Mouse (Mus musculus) cerebellum, postnatal 36 days (tissue): Measurements from ENCODE around the gene Csrnp3.

Source experiments
- DNase-seq, 2 experiments: peaks; one replicate each; pipeline ENCODE4 v3.0.0; 2021 to 2022; ENCODE audit warnings: mixed read lengths in 2 of 2

Csrnp3 gene

DNA sequence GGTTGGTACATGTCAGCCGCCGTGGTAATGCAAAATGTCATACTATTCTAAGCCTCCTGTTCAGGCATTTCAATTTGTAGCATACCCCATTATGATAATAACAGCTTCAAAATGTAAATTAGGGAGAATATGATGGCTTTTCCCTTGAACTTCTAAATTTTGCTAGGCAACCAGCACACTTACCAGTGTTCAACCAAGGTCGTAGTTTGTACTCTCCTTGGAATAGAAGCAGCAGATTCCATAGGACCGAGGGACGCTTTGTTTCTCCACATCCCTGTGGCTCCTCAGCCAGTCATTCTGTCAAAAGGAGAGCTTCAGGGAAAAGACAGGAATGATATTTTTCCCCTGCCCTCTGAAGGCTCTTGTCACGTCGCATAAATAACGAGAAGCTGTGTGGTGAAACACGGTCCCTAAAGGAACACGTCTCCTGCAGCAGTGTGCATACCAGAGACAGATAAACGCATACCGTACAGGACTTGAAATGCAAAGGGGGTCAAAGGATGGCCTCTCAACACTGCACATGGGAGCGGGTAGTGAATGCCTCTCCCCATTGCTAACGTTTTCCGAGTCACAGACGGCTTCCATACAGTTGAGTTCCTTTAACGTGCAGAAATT, 108.3 kb downstream of the Csrnp3 start:
- DNase-seq: no peak

DNA sequence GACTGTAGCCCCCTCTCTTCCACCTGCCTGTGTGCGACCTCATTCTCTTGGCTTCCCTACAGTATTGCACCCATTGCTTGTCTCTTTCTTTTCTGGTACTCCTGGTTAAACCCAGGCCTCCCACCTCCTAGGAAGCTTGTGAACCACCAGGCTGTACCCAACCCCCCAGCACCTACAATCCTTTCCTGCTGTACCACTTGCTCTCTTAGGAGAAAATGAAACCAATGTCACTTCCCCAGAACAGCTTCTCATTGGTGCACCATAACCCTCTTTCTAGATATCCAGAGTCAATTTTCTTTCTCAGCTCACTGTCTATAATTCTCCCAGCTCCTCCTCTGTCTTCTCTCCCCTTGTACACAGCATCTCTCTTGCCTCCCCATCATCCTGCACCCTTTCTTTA, 110.2 kb downstream of the Csrnp3 start:
- no peak for DNase-seq

DNA sequence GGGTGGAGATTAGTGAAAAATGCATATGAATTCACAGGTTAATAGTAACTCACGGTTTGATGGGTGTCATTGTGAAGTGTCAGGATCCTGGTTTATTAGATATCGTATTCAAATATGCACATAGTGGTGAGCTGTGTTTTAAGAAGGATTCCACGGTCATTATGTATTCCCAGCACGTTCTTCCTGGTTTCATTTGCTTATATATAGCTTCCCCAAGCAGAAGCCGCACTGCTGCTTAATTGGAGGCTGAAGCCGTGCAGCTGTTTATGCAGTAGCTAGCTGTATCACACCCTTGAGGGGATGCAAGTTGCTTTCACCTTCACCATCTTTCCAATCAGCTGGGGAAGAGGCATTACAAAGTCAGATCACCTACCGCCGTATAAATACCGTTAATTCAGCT, 111.2 kb downstream of the Csrnp3 start:
- no peak for DNase-seq

DNA sequence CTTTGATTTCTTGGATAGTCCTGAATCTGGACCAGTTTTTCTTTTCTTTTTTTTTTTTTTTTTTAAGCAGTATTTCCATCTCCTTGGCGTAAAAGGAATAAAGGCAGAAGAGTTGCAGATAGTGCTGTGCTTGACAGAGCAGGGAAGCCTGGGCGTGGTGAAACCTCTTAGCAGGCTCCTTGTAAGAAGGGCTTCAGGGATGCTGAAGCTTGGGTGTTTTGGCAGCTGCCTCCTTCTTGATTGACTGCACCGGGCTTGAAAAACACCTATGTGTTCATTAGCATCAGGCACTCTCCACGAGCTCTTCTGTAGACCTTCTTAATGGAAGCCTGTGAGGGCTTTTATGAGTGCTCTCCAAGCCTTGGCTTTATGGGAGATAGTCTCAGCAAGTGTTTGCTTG, 117.9 kb downstream of the Csrnp3 start:
- DNase-seq: no peak

DNA sequence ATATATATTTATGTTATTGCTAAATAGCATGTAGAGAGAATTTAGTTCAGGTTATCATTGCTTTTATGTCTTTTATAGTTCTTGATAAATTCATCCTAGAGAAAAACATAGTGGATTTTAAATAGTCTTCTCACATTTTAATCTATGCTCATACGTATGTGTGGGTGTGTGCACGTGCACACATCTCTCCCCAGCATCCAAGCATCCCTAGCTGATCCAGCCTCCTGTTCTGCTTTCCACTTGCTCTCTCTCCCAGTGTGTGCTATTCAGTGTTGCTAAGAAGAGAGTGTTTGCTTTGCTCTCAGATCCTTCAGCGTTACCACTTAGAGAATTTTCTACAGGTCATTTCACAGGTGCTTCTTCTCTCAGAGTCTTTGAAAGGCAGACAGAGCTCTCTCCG, 123.2 kb downstream of the Csrnp3 start:
- DNase-seq: no peak

DNA sequence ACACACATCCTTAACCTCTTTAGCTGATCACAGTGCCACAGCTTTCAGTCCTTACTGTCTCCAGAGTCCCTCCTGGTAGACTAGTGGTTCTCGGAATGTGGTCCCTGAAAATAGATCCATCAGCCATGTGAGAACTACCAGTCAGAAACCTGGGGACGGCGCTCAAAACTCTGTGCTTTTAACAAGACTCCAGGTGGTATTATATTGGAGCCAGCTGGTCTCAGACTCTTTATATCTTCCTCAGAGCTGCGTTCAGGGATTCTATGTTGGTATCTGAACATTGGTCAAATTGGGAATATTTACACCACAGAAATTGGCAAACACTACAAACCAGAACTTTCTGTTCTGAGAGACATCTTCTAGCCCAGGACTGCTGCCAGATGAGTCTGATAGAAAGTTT, 128.3 kb downstream of the Csrnp3 start:
- DNase-seq: no peak

DNA sequence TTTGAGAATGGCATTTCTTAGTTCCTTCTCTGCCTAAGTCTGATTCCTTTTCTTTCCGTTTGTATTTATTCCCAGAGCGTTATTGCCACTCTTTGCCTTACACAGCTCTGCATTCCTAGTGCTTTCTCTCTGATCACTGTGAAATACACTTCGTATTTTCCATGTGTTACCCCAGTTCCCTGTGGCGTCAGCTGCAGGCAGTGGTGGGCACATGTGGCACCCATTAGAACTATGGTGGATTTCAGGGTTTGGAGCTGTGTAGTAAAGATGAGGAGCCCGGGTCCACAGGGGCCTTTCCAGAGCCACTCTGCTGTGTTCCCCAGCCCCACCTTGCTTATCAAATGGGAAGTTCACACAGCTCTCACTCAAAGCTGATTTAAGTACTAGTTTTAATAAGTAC, 129.8 kb downstream of the Csrnp3 start:
- DNase-seq: no peak

DNA sequence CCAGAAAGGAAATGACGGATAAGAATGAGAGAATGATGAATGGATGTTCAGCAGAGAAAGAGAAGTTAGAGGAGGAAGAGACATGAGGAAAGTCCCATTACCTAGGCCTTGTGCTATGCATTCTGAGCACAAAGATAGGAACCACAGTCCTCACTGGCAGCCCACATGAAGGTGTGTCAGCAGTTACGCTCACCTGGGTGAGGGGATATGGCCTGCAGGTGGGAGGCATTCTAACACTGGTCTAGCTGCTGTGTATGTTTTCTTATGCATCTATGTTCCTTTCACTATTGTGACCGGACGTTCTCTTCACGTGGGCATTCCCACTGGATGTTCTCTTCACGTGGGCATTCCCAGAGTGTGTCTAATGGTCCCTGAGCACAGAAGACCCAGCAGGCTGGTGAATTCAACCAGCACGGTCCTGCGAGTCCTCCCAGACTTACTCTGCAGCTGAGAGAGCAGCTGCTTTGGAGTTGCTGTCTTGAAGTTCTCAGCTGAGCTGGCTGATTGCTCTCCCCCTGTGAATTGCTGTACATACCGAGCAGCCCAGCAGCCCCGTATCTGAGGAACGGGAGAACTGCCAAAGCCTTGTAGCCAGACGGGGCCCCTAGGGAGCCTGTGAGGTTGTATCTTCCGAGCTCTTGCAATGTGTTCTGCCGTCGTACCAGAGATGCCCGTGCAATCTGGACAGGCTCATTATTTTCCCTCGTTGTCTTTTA, 133.9 kb downstream of the Csrnp3 start:
- DNase-seq: peak; percentile 33 to 35

DNA sequence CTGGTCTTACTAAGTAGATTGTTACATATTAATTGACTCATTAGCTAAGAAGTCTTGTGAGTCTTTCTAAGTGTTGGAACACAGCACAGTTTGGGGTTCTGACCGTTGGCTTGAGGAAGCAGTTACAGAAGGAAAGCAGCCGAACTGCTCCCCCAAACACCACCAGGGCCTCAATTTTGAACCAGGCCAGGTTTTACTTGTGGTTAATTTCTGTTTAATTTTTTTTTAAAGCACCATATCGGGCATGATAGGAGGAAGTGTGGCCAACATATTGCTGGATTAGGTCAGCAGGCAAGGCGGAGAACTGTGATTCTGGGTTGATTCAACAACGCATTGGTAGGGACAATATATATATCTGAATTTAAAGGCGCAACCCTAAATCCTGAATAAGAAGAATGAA, 135.9 kb downstream of the Csrnp3 start:
- no peak for DNase-seq

DNA sequence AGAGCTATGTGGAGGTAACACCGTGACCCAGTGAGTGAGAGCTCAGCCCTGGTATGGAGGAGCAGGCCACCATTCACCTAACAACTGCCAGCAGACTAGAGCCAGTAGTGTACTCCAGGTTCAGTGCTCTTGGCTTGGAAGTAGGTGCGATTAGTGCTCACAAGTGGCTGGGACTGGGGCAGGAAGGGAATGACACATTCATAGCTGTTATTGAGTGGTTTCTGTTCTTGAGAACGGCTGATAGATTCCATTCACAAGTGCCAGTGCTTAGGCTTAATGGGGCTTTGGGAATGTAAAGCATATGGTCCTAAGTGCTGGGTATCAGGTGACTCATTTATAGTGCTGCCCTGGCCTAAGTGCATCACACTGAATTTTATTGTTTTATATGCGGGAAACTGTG, 136.4 kb downstream of the Csrnp3 start:
- no peak for DNase-seq

DNA sequence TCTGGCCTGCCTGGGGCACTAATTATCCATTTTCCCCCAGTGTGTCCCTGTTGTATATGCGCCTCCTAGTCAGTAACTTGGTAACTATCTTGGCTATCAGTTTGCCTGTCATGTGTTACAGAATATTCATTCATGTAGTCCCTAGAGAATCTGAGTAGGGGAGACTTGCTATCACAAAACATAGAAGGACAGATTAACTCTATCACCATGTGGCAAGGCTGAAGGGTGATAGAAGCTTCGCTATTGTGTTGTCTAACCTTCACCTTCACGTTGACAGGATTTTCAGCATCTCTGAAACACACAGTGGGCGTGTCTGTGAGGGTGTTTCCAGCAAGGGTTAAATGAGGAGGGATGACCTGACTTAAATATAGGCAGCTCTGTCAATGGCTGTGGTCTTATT, 140.1 kb downstream of the Csrnp3 start:
- DNase-seq: no peak

DNA sequence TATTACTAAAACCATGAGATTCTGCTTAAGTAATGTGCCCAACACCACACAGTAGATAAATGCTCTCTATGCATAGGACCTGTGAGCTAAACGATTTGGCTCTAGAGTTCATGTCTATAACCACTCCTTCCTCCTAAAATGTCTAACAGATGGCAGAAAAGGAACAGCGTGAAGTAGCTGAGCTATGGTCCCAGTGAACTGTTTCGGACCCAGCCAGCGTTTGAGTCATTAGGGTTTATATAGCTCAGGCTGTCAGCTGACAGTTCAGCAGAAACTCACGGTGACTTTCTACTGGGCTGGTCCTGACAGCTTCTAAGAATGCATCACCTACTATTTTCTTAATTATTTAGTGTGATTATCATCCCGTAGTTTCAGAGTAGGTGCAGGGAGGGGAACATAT, 141.5 kb downstream of the Csrnp3 start:
- DNase-seq: peak; percentile 11 to 14

DNA sequence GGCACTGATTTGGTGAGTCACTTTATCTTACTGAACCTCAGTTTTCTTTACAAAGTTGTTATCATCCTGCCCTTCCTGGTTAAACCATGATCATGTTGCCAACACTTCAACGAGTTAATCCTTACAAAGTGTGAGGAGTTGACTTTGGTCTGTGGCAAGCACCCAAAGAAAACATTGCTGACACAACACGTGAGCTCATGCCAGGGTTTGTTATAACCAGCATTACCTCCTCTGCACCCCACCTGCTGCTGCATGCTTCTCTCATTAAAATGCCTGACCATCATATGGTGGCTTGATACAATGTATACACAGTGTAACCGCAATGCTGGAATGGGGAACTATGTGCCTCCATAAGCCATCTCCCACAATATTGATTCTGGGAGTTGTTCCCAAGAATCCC, 142.0 kb downstream of the Csrnp3 start:
- DNase-seq: no peak

DNA sequence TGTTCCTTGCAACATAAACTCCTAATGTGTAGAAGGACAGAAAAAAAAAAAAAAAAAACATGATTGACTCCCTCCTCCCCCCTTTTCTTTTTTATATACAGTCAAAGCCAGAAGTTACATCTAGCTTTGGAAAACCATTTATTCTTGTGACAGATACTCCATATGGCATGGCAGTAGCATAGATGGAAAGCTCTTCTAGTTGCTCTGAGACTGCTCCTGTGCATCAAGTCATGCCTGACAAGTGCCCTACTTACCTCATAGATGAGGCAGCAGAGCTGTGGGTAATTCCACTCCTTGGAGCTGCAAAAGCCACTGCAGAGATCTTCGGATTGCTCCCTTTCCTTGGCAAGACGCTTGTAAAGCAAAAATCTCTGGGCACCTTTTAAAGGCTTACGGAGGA, 143.2 kb downstream of the Csrnp3 start:
- DNase-seq: no peak

DNA sequence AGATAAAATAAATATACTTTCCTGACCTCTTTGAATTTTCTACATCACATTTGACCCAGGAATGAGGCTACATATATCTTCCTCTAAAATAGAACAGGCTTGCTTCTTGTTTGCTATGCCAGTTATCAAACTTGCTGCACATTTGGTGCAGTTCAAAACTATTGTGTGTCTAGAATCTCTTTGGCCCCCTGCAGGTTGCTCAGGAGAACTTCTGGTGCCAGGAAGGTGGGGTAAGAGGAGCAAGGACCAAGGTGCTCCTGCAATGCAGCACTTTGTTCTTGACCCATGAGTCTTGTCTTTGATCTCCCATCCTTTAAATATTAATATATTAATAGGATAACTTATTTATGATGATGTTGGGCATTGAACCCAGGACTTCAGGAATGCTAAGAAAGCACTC, 144.5 kb downstream of the Csrnp3 start:
- no peak for DNase-seq

DNA sequence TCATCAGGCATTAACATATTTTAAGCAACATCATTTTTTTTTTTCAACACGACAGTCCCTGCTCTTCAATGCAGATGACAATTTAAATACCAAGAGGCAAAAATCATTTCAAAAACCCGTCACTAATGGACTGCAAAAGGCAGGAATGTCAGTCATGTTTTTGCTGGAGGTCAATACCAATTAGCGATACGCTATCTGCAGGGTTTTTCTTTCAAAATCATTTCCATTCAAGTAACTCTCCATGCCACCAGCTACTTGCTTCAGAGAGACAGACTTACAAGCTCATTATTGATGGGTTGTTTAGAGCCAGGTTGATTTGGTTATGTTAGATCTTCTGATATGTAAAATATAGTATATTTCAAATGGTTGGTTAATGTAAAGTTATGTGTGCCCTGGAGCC, 145.2 kb downstream of the Csrnp3 start:
- DNase-seq: no peak

DNA sequence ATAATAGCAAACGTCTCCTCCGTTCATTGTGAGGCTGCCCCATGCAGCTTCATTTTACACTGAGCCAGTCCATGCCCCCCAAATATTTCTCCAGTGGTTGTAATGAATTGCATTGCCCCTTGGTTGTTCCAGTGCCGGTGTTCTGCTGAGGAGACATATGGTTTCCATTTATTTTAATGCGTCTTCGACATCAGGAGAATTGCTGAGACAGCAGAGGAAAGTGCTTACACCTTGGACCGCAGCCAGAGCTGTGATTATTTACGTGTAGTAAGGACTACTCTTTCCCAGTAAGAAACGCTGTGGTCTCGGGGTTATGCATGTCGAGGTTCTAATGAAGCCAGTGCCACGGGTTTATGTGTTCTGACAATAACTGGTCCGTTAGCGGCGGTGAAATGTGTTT, 147.8 kb downstream of the Csrnp3 start:
- DNase-seq: peak; percentile 12 to 14

DNA sequence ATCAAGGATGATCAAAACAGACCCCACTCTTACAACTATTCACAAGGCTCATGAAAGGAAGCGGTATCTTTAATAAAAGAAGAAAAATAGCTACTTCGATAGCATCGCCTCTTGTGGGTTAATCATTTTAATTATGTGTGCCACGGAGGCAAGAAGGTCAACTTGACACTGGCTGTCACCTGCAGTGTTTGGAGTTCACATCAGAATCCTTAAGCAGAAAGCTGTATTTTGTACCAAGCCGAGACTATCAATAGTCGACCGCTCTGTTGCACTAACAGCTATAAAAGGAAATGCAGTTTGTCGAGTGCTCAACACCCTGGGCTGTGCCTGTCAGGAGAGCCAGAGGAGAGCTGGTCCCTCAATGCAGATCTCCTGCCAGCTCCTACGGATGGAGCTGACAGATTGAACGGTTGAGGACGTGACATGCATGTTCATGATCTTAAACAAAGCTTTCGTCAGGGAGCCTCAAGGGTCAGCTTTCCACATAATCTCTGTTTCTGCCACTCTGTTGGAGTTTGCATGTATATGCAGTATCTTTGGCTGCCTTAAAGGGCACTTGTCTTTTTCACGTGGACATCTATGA, 149.4 kb downstream of the Csrnp3 start:
- no peak for DNase-seq

DNA sequence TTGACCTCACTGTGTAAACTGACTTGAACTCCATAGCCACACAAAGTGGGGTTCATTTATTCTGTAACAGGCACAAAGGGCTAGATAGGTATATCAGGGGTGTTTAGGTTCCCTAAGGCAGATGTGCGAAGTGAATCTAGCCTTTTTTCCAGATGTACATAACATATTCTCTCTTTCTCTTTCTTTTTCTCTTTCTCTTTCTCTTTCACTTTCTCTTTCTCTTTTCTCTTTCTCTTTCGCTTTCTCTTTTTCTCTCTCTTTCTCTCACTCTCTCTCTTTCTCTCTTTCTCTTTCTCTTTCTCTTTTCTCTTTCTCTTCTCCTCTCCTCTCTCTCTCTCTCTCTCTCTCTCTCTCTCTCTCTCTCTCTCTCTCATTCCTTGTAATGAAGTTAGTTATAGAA, 153.2 kb downstream of the Csrnp3 start:
- no peak for DNase-seq

DNA sequence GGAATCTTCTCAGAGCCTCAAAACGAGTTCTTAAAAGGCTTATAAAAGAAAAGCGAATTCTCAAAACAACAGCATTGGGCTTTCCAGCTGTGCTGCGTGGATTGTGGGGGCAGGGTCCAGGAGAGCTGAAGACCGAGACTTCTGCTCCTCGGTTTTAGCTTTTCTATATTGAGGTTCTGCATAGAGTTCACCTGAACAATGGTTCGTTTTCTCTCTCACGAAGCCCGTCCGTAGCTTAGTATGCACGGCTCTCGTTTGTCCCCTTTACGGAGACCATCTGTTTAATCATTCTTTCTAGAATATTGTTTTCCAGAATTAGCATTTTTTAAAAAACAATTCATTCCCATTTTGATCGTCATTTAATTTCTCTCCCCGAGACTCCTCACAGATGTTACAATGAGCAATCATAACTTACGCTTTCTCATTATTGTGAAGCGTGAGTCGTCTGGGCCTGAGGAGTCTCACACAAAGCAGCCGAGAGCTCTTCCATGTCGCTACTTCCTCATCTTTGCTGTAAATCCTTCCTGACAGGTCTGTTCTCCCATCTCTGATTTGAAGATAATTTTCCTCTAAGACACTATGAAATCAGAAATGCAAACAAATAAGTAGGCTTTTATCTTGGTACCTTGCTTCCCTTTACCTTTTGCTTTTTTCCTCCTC, 163.6 kb downstream of the Csrnp3 start:
- DNase-seq: no peak

DNA sequence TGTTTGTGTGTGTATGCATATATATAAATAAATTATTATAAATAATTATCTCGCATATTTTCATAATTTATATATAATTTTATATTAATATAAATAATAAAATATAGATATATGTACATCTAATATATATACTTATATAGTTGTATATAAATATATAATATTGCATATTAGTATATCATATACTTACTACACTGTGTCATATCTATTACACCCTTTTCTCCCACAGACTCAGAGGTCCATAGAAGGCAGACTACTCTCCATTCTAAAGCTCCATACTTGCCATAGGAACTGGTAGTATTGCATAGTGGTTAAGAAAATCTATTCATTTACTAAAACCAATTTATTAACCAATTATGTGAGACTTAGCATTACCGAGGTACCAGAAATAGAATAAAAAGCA, 164.1 kb downstream of the Csrnp3 start:
- no peak for DNase-seq

DNA sequence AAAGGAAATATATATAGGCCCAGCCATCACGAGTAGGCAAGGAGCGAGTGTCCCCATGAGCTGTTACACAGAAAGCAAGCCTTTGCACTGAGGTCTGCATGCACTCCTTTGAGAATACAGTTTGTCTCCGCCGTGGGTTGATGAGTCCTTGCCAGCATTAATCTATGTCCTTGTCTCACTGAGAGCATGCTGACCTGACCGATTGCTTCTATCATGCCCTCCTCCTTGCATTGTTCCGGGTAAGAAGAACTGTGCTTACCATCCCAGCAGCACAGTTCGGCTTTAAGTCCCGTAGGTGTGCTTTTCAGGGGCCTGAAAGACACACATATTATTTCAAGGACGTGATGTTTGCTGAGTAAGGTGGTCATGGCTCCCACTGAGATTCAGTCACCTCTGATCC, 173.1 kb downstream of the Csrnp3 start:
- no peak for DNase-seq

DNA sequence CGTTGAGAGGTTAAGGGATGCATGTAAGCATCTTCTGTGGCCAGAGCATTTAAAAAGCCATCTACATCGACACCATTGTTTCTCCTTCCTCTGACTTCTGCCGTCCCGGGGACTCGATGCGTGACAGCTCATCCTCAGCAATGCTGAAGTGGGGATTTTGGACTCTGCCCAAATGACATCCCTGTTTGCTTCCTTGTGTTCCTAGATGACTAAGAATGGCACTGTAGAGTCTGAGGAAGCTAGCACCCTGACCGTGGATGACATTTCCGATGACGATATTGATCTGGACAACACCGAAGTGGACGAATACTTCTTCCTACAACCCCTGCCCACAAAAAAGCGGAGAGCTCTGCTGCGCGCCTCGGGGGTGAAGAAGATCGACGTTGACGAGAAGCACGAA, 173.7 kb downstream of the Csrnp3 start:
- no peak for DNase-seq

DNA sequence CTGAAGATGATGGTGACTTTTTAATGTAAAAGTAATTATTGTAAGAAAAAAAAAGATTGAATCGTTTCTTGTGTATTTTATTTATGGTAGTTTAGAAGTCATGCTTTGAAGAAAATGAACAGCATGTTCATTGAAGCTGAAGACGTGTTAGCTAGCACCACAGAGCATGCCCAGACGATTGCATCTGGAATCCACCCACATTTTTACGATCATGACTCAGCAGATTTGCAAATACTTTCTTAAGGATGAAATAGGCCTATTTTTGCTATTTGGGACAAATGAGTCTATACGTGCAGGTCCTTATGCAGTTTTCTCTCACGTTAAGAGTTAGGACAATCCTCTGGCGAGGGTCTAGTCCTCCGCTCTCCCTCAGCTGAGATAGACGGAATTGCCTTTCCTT, 177.9 kb downstream of the Csrnp3 start:
- DNase-seq: no peak
